Mouse (Mus musculus): ENCODE results near the gene Isg20.

The Isg20 gene

GRCm38 (mm10) chr7:78904175-78904574 lies 9.0 kb upstream of the Isg20 start:
- DNase-seq (ENCODE audit: low spot score): no peak

DNA sequence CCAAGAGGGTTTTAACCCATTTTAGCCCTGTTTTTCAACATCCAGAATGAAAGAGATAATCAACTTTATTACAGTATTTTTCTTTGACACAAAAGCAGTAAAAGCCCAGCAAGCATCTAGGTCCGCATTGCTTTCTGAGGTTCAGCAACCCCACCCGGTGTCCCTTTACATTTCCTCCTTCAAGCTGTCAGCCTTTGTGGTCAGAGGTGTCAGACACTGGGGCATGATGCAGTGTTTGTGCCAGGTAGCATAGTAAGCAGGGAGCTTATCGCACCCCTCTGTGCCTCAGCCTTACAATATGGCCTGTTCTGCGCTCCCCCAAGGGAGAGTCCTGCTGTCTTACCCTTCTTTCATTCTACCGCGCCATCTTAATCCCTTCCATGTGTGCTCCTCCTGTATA lies 4.2 kb upstream of the Isg20 start:
- no peak for DNase-seq (ENCODE audit: low spot score)

- no peak for DNase-seq (ENCODE audit: low spot score)
These were observed 2.7 kb upstream of the Isg20 start for GRCm38 (mm10) chr7:78910336-78911098.

DNA sequence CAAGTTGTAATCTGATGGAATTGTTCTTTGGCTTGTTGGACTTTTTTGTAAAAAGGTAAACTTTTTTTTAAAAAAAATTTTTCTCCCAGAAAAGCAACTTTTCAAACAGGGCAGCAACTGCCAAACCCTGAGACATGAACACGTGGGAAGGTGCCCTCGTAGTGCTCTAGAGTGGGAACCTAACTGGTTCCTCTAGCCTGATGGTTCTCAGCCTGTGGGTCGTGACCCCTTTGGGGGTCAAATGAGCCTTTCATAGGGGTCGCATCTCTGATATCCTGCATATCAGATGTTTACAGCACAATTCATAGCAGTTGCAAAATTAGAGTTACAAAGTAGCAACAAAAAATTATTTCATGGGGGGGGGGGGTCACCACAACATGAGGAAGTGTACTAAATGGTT lies 2.0 kb upstream of the Isg20 start:
- no peak for DNase-seq (ENCODE audit: low spot score)

DNA sequence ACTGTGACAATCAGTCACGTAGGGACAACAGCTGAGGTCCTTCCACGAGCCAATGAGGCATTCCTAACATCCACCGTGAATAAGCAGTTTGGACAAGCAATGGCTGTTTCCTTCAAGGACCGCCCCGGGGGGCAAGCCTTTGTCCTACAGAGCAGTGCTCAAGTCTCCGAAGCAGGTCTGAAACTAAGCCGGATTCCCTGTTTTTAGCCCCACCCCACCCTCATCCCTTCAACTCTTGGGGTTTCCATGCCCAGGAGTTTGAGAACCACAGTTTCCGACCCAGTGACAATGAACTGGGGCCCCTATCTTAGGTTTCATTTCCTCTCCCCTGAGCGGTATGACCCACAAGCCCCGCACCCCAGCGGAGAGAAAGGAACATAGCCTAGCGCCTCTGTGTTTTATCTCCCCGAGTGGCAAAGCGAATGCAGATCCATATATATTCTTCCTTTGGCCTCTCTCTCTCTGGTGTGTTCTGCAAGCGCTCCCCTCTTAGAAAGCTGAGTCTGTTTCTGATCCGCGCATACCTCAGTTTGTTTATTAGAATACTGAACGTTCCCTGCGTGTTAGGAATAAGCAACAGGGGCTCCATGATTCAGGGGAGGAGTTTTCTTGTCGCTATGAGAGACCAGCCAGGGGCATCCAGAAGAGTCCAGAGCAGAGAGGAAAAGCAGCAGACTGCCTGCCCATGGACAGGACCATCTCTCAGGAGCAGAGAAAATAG lies 811 bp upstream of the Isg20 start:
- no peak for DNase-seq (ENCODE audit: low spot score)

GRCm38 (mm10) chr7:78913649-78914544 lies 673 bp downstream of the Isg20 start:
- DNase-seq (ENCODE audit: low spot score): peak; percentile 47

DNA sequence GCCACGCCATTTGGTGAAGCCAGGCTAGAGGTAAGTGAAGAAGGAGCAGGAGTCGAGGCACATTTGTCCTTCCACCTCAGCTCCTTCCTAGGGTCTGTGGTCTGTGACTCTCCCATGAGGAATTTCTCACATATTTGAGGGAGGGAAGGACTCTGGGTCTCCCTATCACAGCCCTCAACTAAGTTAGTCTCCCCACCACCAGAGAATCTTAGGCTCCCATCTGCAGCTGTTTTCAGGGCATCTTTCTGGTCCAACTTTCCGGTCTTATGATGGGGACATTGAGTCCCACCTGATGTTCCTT lies 1.3 kb downstream of the Isg20 start:
- DNase-seq (ENCODE audit: low spot score): no peak

GRCm38 (mm10) chr7:78914896-78915510 lies 1.8 kb downstream of the Isg20 start:
- DNase-seq (ENCODE audit: low spot score): no peak

- DNase-seq (ENCODE audit: low spot score): no peak
These were observed 5.5 kb downstream of the Isg20 start for GRCm38 (mm10) chr7:78918686-78919085.

DNA sequence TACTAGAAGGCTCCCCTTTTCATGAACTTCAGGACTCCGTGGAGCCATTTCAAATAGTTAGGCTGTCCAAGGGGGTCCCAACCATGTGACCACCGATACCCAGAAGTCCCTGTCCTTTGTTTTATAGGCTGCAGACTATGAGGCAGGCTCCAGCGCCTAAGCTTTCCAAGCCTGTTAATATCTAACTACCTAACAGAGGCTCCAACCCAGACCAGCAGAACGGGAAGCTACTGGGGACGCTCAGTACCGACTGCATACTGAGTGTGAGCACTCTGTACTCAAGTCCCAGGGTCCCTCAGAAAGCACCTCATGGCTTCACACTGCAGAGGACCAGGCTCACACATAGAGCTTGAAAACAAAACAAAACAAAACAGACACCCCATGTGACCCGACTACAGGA lies 9.3 kb downstream of the Isg20 start:
- DNase-seq (ENCODE audit: low spot score): no peak

GRCm38 (mm10) chr7:78924300-78924699 lies 11.1 kb downstream of the Isg20 start:
- DNase-seq (ENCODE audit: low spot score): peak; percentile 32

DNA sequence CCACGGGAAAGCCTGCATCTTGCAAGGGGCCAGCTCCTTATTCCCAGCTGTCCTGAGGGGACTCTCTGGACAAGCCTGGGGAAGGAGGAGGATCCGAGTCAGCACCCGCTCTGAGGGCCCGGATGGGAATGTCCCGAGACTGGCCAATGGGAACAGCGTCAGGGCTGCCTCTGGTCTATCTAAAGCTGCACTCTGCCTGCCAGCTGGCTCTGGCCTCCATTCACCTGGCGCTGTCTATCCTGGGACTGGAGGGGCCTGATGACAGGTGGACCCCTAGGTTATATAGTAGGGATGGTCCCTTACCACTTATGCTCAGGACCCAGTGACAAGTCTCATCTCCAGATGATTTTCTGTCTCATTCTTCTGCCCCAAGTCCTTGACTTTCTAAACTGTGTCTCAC lies 11.6 kb downstream of the Isg20 start:
- no peak for DNase-seq (ENCODE audit: low spot score)

- no peak for DNase-seq (ENCODE audit: low spot score)
These were observed 12.5 kb downstream of the Isg20 start for GRCm38 (mm10) chr7:78925680-78926079.

DNA sequence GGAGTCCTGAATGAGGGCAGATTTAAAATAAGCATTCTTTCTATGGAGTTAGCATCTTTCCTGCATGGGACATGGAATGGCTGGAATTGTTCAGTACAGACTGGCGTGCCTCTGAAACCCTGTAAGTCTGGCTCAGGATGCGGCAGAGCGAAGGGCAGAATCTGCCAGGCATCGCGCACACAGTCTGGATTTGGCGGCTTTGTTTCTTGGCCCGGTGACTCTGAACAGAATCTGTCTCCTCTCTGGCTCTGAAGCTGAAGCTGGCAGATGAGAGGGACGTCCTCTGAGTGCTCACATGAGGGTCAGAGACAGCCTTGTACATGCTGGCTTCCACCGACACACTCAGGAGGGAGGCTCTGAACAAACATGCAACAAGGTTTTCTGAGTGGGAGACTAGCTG lies 12.9 kb downstream of the Isg20 start:
- no peak for DNase-seq (ENCODE audit: low spot score)

GRCm38 (mm10) chr7:78927266-78927665 lies 14.0 kb downstream of the Isg20 start:
- DNase-seq (ENCODE audit: low spot score): no peak

- DNase-seq (ENCODE audit: low spot score): no peak
These were observed 25.9 kb downstream of the Isg20 start for GRCm38 (mm10) chr7:78938957-78939602.

DNA sequence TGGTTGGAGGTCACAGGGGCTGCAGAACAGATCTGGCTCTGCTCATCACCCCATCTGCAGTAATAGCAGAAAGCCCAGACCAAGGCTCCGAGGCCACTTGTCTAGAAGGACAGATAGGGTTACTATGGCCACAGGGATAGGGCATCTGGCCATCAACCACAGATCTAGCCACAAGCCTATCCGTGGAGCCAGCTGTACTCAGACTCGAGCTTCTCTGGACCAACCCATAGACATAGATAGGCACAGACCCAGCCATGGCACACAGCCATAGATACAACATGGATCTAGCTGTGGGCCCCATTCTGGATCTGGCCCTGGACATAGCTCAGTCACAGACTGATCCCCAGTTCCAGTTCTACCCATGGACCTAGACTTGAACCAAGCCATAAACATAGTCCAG lies 27.7 kb downstream of the Isg20 start:
- peak; percentile 71 for DNase-seq (ENCODE audit: low spot score)

GRCm38 (mm10) chr7:78942544-78942943 lies 29.3 kb downstream of the Isg20 start:
- DNase-seq (ENCODE audit: low spot score): no peak

- DNase-seq (ENCODE audit: low spot score): no peak
These were observed 40.8 kb downstream of the Isg20 start for GRCm38 (mm10) chr7:78953886-78954572.

DNA sequence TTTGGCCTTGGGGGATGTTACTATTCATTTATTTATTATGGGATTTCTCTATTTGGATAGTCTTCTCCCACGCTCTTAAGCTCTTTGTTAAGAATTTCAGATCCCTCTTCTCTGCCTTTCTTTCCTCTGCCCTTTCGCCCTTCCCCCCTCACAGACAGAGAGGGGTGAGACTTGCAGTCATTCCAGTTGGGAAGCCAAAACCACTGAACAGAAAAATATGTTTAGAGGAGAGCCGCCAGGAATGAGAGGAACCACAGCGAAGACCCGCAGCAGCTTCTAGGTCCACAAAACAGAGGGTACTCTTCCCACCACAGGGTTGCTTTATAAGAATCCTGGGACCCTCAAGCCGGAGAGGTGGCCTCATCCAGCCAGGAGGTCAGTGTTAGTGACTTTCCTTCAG lies 41.4 kb downstream of the Isg20 start:
- no peak for DNase-seq (ENCODE audit: low spot score)

DNA sequence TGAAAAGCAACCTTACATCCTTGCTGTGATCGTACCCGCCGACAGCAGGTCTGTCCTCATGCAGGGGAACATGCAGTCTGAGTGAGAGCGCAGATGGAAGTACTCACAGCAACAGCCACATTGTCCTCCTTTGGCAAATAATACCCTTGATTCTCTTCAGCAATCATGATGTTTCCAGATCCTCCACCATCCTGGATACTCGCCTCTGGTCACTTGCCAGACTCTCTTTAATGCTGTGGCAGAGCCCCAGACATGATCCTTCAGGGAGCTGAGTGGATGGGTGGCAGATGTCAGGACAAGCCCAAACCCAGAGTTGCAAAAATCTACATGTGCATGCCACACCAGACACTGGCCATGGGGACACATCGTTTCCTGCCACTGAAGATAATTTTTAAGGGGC lies 41.9 kb downstream of the Isg20 start:
- DNase-seq (ENCODE audit: low spot score): no peak

Measured in ovary, adult 18-20 months (tissue).